Mouse (Mus musculus) hindbrain, embryonic 14.5 days (tissue): Measurements from ENCODE around the gene Ets1. TPM values are rescaled to one million over a fixed set of nuclear protein-coding genes. Genes with fewer than 3 reads are reported as not detected.

Source experiments
- ATAC-seq: fragments of 200-750 bp; cut with Nextera tagmentation; 2 replicates; pipeline ENCODE4 v1.8.0; 2017; ENCODE audit warnings: moderate number of reproducible peaks, mild to moderate bottlenecking, moderate TSS enrichment, moderate library complexity; ENCODE audit not compliant: low FRiP score
- DNase-seq: peaks from one replicate; pipeline ENCODE4 v3.0.0-alpha.2; 2015; ENCODE audit warnings: low spot score
- H3K27ac ChIP-seq: fragments of 300-500 bp; sonication (generic); 2 replicates; pipeline ENCODE4 v1.5.1; 2014; ENCODE audit warnings: mild to moderate bottlenecking, moderate library complexity
- H3K27me3 ChIP-seq: fragments of 300-500 bp; sonication (generic); 2 replicates; pipeline ENCODE4 v1.6.1; 2014; ENCODE audit warnings: mild to moderate bottlenecking, low read length, mixed read lengths; ENCODE audit not compliant: control insufficient read depth, insufficient read depth
- H3K36me3 ChIP-seq: fragments of 300-500 bp; sonication (generic); replicated peaks from 2 replicates; pipeline ENCODE4 v1.6.1; 2014; ENCODE audit not compliant: control insufficient read depth, insufficient read depth
- H3K4me1 ChIP-seq: fragments of 300-500 bp; sonication (generic); replicated peaks from 2 replicates; pipeline ENCODE4 v1.6.1; 2014; ENCODE audit warnings: antibody characterized with exemption, low read length, mixed read lengths; ENCODE audit not compliant: control insufficient read depth, insufficient read depth
- H3K4me2 ChIP-seq: fragments of 300-500 bp; sonication (generic); replicated peaks from 2 replicates; pipeline ENCODE4 v1.6.1; 2014; ENCODE audit warnings: mild to moderate bottlenecking, moderate library complexity
- H3K4me3 ChIP-seq: fragments of 300-500 bp; sonication (generic); replicated peaks from 2 replicates; pipeline ENCODE4 v1.5.1; 2014; ENCODE audit warnings: mild to moderate bottlenecking, low read length
- H3K9ac ChIP-seq: fragments of 300-500 bp; sonication (generic); 2 replicates; pipeline ENCODE4 v1.6.1; 2014
- H3K9me3 ChIP-seq: fragments of 300-500 bp; sonication (generic); 2 replicates; pipeline ENCODE4 v1.6.1; 2016; ENCODE audit warnings: low read length; ENCODE audit not compliant: control insufficient read depth
- WGBS: fragments of 180-500 bp; shearing (Covaris S2); extraction: QIAGEN DNeasy Blood & Tissue Kit; methylation state at CpG from one replicate; pipeline ENCODE4 v1.1.7; 2014; 5-methylcytosine and 5-hydroxymethylcytosine counted together
- polyA plus RNA-seq: library from polyadenylated mRNA; unstranded; fragments of >200 nt; fragmentation: Nextera tagmentation; extraction: Ambion mirVana; gene quantifications from 2 replicates; pipeline ENCODE4 v1.2.1, GENCODE M21; 2014

Gene Ets1
- polyA plus RNA-seq, 1 experiment from 2014 or later: 20.9 TPM

DNA sequence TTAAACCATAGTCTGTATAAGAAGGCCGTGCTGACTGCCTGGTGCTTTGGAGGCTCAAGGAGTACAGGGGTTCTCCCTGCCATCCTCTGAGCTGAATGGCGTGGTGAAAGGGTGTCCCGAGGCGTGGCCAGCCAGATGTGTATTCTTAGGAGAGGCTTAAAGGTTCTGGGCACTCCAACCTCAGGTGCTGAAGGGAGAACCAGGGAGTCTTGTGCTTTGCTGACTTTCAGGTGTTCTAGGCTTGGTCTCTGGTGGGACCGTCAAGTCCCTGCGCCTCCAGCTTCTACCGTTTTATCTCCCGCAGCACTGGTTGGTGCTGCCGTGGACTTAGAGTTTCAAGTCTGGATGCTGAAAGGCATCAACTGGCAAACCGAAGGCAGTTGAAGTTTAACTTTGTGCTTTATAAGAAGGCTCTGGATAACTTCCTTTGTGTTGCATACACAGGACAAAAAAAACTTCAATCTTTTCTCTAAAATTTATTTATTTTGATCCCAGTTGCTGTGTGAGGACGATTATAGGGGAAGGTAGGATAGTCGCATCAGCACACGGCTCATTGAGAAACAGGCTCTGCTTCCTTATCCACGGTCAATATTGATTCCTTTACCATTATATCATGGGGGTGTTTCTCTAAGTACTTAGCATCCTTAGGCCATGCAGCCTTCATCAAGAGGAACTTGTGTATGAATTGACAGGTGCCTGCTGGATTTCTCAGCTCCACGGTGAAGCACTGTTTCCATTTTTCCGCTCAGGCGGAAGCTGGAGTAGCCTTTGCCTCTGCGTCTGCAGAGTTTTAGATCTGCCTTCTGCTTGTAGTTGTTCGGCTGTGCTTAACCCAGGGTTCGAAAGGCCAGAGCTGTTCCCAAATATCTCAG lies 65.3 kb downstream of the Ets1 start:
- Histone ChIP-seq H3K4me2 (peak overlapping the region; percentile 34), H3K9me3 (no peaks in the 10 kb centered on the region), H3K27me3 (peaks cover 41% of the 10 kb centered on the region), H3K27ac (no peak overlapping the region), H3K4me3 (no peak overlapping the region), H3K4me1 (no peaks in the 10 kb centered on the region), H3K9ac (no peak overlapping the region), H3K36me3 (no peaks in the 10 kb centered on the region)
- DNase-seq (no peak), ATAC-seq (no peak)
- WGBS: 84% methylated on average over 20 of the region's 20 CpGs

DNA sequence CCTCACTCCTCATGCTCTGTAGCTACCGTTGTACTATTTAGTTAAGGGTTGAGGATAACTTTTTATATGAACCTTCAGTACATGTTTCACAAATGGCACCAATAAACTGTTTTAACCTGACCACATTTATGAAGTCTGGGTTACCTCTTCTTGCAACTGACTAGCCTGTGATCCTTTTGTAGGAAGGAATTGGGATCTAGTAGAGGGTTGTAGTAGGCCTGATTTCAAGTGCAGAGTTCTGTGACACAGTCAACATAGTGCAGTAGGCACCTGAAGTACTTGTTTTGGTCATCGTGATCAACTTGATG lies 65.9 kb downstream of the Ets1 start:
- 98% methylated on average over 2 of the region's 2 CpGs for WGBS
- peaks cover 35% of the 10 kb centered on the region for H3K27me3 ChIP-seq

DNA sequence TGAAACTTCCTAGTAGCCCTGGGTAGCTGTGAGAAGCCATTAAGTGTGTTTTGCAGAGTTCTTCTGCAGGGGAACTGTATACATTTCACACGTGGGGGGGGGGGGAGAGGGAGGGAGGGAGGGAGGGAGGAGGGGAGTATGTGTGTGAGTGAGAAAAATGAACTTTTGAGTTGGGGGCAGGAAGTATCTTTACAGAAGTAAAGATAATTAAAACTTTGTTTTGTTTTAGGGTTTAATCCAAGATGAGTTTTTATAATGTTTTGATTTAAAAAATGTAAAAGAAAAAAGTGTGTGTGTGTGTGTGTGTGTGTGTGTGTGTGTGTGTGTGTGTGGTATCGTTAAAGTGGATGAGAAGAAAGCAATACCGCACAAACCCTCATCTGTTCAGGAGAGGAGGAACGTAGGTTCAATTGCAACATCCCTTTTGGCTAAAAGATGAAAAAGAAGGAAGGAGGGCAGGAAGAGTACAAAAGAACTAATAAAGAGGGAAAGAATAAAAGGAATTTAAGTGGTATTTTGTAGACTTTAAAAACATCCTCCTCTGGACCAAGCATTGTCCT lies 66.9 kb downstream of the Ets1 start:
- H3K36me3 ChIP-seq: no peaks in the 10 kb centered on the region
- no peak overlapping the region for H3K4me3 ChIP-seq
- H3K9me3 ChIP-seq: no peaks in the 10 kb centered on the region
- 62% methylated on average over 4 of the region's 4 CpGs for WGBS
- H3K27ac ChIP-seq: no peak overlapping the region
- DNase-seq: no peak
- no peak overlapping the region for H3K9ac ChIP-seq
- ATAC-seq: no peak
- peaks cover 26% of the 10 kb centered on the region for H3K27me3 ChIP-seq
- no peak overlapping the region for H3K4me2 ChIP-seq
- H3K4me1 ChIP-seq: no peaks in the 10 kb centered on the region

More for the DNA sequence above, 65.9 kb downstream of the Ets1 start:
- DNase-seq: no peak
- no peaks in the 10 kb centered on the region for H3K36me3 ChIP-seq
- no peak overlapping the region for H3K27ac ChIP-seq
- no peaks in the 10 kb centered on the region for H3K9me3 ChIP-seq
- no peak overlapping the region for H3K4me3 ChIP-seq
- H3K4me2 ChIP-seq: peak overlapping the region; percentile 11; the same call in 1 of the 2 replicates
- no peak for ATAC-seq
- H3K9ac ChIP-seq: no peak overlapping the region
- H3K4me1 ChIP-seq: no peaks in the 10 kb centered on the region

DNA sequence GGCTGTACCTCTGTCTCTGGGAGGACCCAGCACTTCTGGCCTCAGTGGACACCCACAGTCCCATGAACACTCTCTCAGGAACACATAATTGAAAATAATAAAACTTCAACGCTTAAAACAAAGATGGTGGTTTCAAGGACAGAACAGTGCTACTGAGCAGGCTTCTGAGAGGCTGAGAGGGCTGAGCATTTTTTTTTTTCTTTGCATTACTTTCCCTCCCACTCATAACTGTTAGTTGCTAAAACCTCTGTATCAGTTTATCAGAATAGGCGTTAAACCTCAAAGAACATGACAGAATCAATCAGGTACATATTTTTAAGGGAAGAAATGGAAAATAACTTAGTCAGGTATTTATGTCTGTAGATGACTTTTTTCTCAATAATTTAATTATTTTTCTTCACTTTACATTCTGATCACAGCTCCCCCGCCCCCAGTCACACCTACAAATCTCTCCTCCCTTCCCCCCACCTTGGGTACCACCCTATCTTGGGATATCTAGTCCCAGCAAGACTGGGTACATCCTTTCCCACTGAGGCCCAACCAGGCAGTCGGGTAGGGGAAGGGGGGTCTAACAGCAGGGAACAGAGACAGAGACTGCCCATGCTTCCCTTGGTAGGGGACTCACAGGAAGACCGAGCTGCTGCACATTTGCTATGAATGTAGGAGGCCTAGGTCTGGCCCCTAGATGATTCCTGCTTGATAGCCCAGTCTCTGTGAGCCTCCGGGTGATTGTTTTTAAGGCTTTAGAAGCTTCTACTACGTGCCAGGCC lies 68.1 kb downstream of the Ets1 start:
- no peak overlapping the region for H3K4me3 ChIP-seq
- H3K27ac ChIP-seq: no peak overlapping the region
- 77% methylated on average over 7 of the region's 7 CpGs for WGBS
- H3K9me3 ChIP-seq: no peaks in the 10 kb centered on the region
- DNase-seq (no peak), ATAC-seq (no peak)
- no peaks in the 10 kb centered on the region for H3K4me1 ChIP-seq
- no peaks in the 10 kb centered on the region for H3K36me3 ChIP-seq
- peaks cover 18% of the 10 kb centered on the region; the same call in 1 of the 2 replicates for H3K27me3 ChIP-seq
- H3K4me2 ChIP-seq: no peak overlapping the region
- no peak overlapping the region for H3K9ac ChIP-seq

DNA sequence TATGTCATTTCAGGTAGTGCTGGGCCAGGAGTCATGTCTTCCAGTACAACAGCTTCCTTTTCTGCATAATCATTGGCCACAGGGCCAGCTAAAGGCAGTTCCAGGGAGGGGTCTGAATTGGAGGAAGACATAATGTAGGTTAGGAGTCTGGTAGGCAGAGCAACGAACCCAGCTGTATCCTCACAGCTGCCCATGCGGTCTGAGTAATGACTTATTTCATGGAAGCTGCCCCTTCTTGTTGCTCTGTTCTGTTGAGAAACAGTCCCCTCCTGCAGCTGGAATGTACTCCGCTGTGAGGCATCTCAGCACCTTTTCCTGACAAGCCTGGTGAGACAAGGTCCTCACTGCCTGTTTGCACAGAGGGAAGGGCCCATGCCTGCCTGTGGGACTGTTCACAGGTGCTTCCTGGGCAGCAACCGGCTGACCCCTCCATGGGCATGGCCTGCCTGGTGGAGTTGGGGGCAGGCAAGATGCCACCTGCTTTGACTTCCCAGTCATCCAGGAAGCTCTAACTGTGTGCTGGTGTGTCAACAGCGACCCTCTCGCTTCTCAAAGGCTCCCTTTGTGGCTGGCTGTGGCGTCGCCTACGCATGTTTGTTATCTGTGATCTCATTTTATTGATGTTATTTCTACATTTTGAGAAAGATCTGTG lies 69.9 kb downstream of the Ets1 start:
- no peak for ATAC-seq
- WGBS: 80% methylated on average over 9 of the region's 9 CpGs

DNA sequence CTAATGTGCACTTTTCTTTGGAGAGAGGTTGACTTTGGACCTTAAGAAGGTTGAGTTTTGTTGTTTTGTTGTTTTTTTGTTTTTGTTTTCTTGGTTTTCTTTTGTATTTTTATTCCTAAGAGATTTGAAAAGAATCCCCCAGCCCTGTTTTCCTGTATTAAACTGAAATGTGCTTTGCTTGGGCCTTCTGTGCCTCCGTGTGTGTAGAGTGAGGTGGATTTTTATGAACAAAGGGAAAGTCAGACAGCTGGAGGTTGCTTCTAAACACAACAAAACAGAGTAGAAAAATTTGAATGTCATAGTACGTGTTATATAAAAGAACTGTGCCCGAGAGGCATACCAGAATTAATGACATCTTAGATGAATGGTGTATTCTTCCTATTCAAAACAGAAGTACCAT lies 71.4 kb downstream of the Ets1 start:
- H3K4me2 ChIP-seq: no peak overlapping the region

More for the DNA sequence above, 69.9 kb downstream of the Ets1 start:
- Histone ChIP-seq H3K4me2 (no peak overlapping the region), H3K27me3 (peaks cover 7% of the 10 kb centered on the region; the same call in 1 of the 2 replicates), H3K36me3 (no peaks in the 10 kb centered on the region), H3K4me3 (no peak overlapping the region), H3K4me1 (no peaks in the 10 kb centered on the region), H3K9ac (no peak overlapping the region), H3K27ac (no peak overlapping the region), H3K9me3 (peaks cover 4% of the 10 kb centered on the region; the same call in 1 of the 2 replicates)
- DNase-seq: no peak

DNA sequence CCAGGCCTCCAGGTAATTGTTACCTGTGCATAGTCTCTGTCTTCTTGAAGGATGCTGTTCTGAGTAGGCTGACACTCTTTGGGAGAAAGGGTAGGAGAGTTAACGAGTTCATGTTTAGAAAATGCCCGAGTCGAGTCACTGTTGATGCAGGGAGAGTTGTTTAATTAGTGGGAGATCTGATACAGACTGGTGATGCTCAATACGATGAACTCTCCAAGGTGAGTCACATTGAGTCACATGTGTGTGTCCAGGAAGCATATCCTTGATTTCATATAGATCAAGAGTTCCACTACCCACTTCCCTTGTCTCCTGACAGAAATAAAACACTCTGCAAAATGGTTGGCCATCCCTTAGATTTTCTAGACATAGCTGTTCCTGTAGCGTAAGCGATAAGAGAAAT lies 72.5 kb downstream of the Ets1 start:
- H3K4me3 ChIP-seq: no peak overlapping the region
- H3K4me1 ChIP-seq: no peaks in the 10 kb centered on the region
- no peaks in the 10 kb centered on the region for H3K36me3 ChIP-seq
- no peak for DNase-seq
- no peak for ATAC-seq
- H3K27me3 ChIP-seq: peaks cover 14% of the 10 kb centered on the region; the same call in 1 of the 2 replicates
- H3K27ac ChIP-seq: no peak overlapping the region
- 88% methylated on average over 6 of the region's 6 CpGs for WGBS
- H3K4me2 ChIP-seq: no peak overlapping the region
- H3K9ac ChIP-seq: no peak overlapping the region
- peaks cover 4% of the 10 kb centered on the region; the same call in 1 of the 2 replicates for H3K9me3 ChIP-seq

More for the DNA sequence above, 71.4 kb downstream of the Ets1 start:
- H3K4me3 ChIP-seq: no peak overlapping the region
- no peaks in the 10 kb centered on the region for H3K4me1 ChIP-seq
- ATAC-seq (no peak), DNase-seq (no peak)
- no peak overlapping the region for H3K9ac ChIP-seq
- H3K9me3 ChIP-seq: peaks cover 4% of the 10 kb centered on the region; the same call in 1 of the 2 replicates
- H3K36me3 ChIP-seq: no peaks in the 10 kb centered on the region
- no peak overlapping the region for H3K27ac ChIP-seq
- 55% methylated on average over 3 of the region's 3 CpGs for WGBS
- H3K27me3 ChIP-seq: peaks cover 11% of the 10 kb centered on the region; the same call in 1 of the 2 replicates

DNA sequence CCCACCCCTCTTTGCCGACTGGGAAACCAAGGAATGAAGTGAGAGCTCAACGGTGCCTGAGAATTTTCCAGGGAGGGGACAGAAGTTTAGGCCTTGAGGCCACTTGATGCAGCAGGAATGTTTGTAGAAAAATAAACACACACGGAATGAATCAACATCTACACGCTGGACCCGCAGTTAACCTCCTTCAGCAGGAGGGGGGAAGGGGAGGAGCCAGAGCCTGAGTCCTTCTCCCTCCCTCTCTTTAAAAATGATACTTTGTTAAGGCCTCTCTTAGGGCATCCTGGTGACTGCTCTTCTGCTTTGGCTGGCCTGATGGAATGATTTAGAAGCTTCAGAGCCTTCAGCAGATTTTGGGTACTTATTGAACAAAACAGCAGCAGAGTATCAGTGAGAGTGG lies 73.3 kb downstream of the Ets1 start:
- Histone ChIP-seq H3K4me2 (no peak overlapping the region), H3K4me1 (no peaks in the 10 kb centered on the region), H3K27me3 (peaks cover 12% of the 10 kb centered on the region; the same call in 1 of the 2 replicates), H3K4me3 (no peak overlapping the region), H3K9ac (no peak overlapping the region), H3K36me3 (no peaks in the 10 kb centered on the region), H3K9me3 (peaks cover 4% of the 10 kb centered on the region; the same call in 1 of the 2 replicates), H3K27ac (no peak overlapping the region)
- DNase-seq: no peak
- no peak for ATAC-seq
- 44% methylated on average over 5 of the region's 5 CpGs for WGBS
